Mouse (Mus musculus) stomach, postnatal 0 days (tissue): ENCODE data around the gene Ehbp1.

Source experiments
- CTCF ChIP-seq: IDR thresholded peaks from 2 replicates; pipeline ENCODE4 v1.5.1; 2016; ENCODE audit warnings: antibody characterized with exemption, low read depth, mild to moderate bottlenecking, moderate library complexity
- EP300 ChIP-seq: optimal IDR thresholded peaks from 2 replicates; pipeline ENCODE3; 2016; ENCODE audit warnings: antibody characterized with exemption

- TF ChIP-seq CTCF, result no peak
- no peak for TF ChIP-seq EP300
Observed at GRCm38 (mm10) chr11:22342242-22343207, at the start of gene Ehbp1.
